Mouse (Mus musculus) brain, adult 2 months (tissue): ENCODE data around the gene Pex11b.
"Not testable (repeated sequence)": the region's sequence is repeated elsewhere in the genome, so short reads cannot be mapped to it uniquely, and the experiment has no call there.

Experiments
- DNase-seq: peaks from one replicate; pipeline ENCODE4 v3.0.0; 2011; ENCODE audit warnings: low read depth, low spot score

The Pex11b gene

GRCm38 (mm10) chr3:96675171-96675570, 40.0 kb downstream of the Pex11b start:
- DNase-seq, result no peak

GRCm38 (mm10) chr3:96675690-96676089, 40.5 kb downstream of the Pex11b start:
- DNase-seq, result no peak

GRCm38 (mm10) chr3:96678456-96678855, 43.3 kb downstream of the Pex11b start:
- no peak for DNase-seq

- no peak for DNase-seq
Measured at GRCm38 (mm10) chr3:96679159-96679674, 44.0 kb downstream of the Pex11b start.

- peak; percentile 41 for DNase-seq
Measured at GRCm38 (mm10) chr3:96680269-96680956, 45.2 kb downstream of the Pex11b start.

- peak; percentile 38 for DNase-seq
Measured at GRCm38 (mm10) chr3:96683496-96683895, 48.3 kb downstream of the Pex11b start.

- DNase-seq, result no peak
Measured at GRCm38 (mm10) chr3:96684151-96684821, 49.1 kb downstream of the Pex11b start.

- no peak for DNase-seq
Measured at GRCm38 (mm10) chr3:96684822-96685156, 49.6 kb downstream of the Pex11b start.

GRCm38 (mm10) chr3:96686057-96686456, 50.9 kb downstream of the Pex11b start:
- DNase-seq, result not testable (repeated sequence)

- peak; percentile 32 for DNase-seq
Measured at GRCm38 (mm10) chr3:96688854-96689253, 53.7 kb downstream of the Pex11b start.

- DNase-seq, result no peak
Measured at GRCm38 (mm10) chr3:96690298-96690697, 55.1 kb downstream of the Pex11b start.

GRCm38 (mm10) chr3:96692506-96692905, 57.3 kb downstream of the Pex11b start:
- no peak for DNase-seq

GRCm38 (mm10) chr3:96693579-96693978, 58.4 kb downstream of the Pex11b start:
- DNase-seq, result no peak
